Mouse (Mus musculus) erythroblast, embryonic 14.5 days (primary cell): ENCODE measurements around the gene Gm10837.

Source experiments
- GATA1 ChIP-seq: IDR thresholded peaks from 2 replicates; pipeline ENCODE4 v1.6.1; 2012; ENCODE audit warnings: low read length, inconsistent platforms, mixed read lengths
- TAL1 ChIP-seq: IDR thresholded peaks from 3 replicates; pipeline ENCODE4 v1.6.1; 2012; ENCODE audit warnings: low read length, inconsistent platforms, mixed read lengths

- no peak for TF ChIP-seq GATA1
- TF ChIP-seq TAL1 = no peak
These were observed 3.0 kb upstream of the Gm10837 start for GRCm38 (mm10) chr14:122487366-122487765.
